Mouse (Mus musculus) thymus, adult 2 months (tissue): ENCODE data around the gene Fkbp5.
"Not testable (repeated sequence)": the region's sequence is repeated elsewhere in the genome, so short reads cannot be mapped to it uniquely, and the experiment has no call there.

Experiments
- CTCF ChIP-seq: fragments of 200-500 bp; IDR thresholded peaks from 2 replicates; pipeline ENCODE4 v1.5.1; 2012; ENCODE audit warnings: mild to moderate bottlenecking, control low read depth, low read length, moderate library complexity, borderline replicate concordance; ENCODE audit not compliant: control insufficient read depth, poor library complexity, insufficient read depth; ENCODE audit errors: extremely low read depth
- POLR2A ChIP-seq: fragments of 200-500 bp; IDR thresholded peaks from 2 replicates; pipeline ENCODE4 v1.6.1; 2012; ENCODE audit warnings: mild to moderate bottlenecking, low read length, control low read depth, moderate library complexity; ENCODE audit not compliant: control insufficient read depth, poor library complexity, insufficient read depth; ENCODE audit errors: extremely low read depth

DNA sequence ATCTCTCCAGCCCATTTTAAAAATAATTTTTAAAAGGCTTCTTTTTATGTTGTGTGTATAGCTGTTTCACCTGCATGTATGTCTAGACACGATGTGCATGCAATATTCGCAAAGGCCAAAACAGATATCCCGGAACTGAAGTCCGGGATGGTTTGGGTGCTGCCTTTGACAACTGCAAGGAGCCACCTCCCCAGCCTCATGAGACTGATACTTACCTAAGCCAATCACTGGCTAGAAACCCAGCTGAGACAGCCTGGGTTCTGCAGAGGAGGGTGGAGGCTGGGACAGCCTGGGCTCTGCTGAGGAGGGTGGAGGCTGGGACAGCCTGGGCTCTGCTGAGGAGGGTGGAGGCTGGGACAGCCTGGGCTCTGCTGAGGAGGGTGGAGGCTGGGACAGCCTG, 36.7 kb upstream of the Fkbp5 start:
- TF ChIP-seq CTCF, POLR2A: not testable (repeated sequence)
